Mouse (Mus musculus): ENCODE results near the gene Ttc23.

- TF ChIP-seq POLR2A (IDR thresholded peaks at IDR 0.05; ENCODE audit: low read depth, low read length): no peak
- TF ChIP-seq CTCF (conservative IDR thresholded peaks at IDR 0.05; ENCODE audit: insufficient read depth, insufficient read length, low read depth, low read length): no peak
Observed at GRCm38 (mm10) chr7:67692791-67693538, 45.8 kb downstream of the Ttc23 start.
